Mouse (Mus musculus): ENCODE measurements around the gene Gga2. TPM values are rescaled to one million over a fixed set of nuclear protein-coding genes. Genes with fewer than 3 reads are reported as not detected.

The Gga2 gene
- total RNA-seq (2018; cell fraction: chromatin; rRNA removed), result 100 to 1,000 TPM in 1 of 26 experiments, 10 to 100 TPM in 25; 15.3 to 101 (median 33.9) TPM
- 10 to 100 TPM; 24.5 to 54.4 (median 34.4) TPM for total RNA-seq (2018; cell fraction: cytosol; rRNA removed)
- total RNA-seq (2018; cell fraction: nucleus; rRNA removed), result 10 to 100 TPM; 18.7 to 72.0 (median 32.4) TPM
- polyA plus RNA-seq (2018), result 23.4 to 40.7 TPM (median 33.5 TPM) in 3 replicates

DNA sequence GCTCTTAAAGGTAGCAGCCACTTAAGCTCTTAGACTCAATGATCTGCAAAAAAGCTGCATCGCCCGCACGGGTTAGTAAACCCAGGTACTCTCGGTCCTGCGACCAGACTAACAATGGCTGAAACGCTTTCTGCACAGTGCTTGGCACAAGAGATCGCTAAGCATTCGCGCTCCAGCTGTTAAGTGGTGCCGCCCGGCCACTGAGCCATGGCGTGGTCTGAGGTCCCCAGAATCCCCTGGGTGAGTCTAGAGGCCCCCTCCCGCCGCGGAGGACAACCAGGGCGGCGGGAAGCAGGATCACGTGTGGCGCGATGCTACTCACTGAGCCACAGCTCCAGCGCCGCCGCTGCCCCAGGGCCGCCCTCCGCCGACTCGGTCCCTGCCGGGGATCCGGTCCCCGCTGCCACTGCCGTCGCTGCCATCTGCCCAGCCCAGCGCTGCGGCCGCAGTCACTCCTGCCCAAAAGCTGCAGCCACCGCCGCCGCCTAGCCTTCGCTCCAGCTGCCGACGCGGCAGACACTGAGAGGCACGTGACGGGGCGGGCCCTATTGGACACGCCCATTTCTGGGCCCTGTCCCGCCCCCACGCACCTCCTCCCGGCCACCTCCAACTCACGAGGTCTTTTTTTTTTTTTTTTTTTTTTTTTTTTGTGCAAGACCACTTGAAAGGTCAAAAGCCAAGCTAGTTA lies at the start of gene Gga2:
TSS of gene Gga2 (minus strand) at position 556 of the 688 bp plus-strand sequence.
- no peaks in the 10 kb centered on the region for H3K36me3 ChIP-seq (ENCODE audit: inconsistent target)
- H3K79me2 ChIP-seq (ENCODE audit: inconsistent target), result peaks cover 49% of the 10 kb centered on the region
- under 1% methylated on average over 47 of the region's 50 CpGs for WGBS (ENCODE audit: missing documents)
- H3K27ac ChIP-seq, result peak within 1 kb of the TSS; percentile 40
- peak within 1 kb of the TSS; percentile 86 for H3K4me3 ChIP-seq (ENCODE audit: inconsistent target)

DNA sequence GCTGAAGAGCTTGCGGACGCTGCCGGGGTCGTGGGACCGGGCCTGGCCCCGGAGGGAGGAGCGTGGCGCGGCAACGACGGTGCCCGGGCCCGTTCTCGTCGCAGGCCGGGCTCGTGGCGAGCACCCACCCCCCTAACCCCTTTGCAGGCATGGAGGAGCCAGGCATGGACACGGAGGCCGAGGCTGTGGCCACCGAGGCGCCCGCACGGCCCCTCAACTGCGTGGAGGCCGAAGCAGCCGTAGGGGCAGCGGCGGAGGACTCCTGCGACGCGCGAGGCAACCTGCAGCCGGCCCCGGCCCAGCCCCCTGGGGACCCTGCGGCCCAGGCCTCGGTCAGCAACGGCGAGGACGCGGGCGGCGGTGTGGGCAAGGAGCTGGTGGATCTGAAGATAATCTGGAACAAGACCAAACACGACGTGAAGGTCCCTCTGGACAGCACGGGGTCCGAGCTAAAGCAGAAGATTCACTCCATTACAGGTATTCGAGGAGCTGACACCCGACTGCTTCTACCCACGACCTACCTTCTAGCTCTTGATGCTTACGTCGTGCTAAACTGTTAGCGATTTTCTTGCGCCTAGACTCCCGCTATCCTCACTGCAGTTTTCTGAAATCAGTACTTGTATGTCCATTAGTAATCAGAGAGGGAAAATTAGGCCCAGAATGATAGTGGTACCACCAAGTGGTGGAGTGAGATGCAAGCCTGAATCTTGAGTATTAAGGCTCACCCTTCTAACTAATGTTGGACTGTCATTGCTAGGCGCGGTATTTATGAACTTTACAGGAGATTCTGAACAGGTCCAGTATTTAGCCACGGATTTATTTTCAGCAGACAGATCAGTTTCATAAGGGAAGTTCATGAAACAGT lies 46.7 kb upstream of the Gga2 start:
- H3K36me3 ChIP-seq (ENCODE audit: inconsistent target), result peaks cover 11% of the 10 kb centered on the region
- WGBS (ENCODE audit: missing documents), result 1% methylated on average over 55 of the region's 58 CpGs
- H3K27ac ChIP-seq, result peak overlapping the region; percentile 31; the same call in 1 of the 2 replicates
- peaks cover 46% of the 10 kb centered on the region for H3K79me2 ChIP-seq (ENCODE audit: inconsistent target)
- H3K4me3 ChIP-seq (ENCODE audit: inconsistent target), result peak overlapping the region; percentile 60

DNA sequence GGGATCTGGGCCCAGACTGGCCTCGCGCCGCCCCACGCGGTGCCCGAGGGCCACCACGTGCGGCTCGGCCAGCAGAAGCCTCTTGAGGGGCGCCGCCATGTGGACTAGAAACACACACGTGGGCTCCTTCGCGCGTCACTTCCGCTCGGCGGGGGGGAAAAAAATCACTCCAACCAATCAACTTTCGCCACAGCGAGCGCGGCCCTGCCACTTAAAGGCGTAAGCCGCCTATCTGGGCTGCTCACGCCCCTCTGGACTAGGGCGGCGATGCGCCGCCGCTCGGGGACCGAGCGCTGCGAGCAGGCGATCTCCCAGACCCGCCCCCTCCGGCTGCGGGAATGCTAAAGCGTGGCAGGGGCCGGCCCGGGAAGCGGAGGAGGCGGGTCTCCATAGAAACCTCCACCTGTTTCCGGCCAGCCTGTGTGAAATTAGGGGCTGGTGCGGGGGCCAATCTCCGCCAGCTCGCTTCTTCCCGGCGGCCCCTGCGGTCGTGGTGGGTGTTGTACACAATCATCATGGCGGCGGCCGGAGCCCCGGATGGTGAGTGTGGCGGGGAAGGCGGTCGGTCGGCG lies 46.0 kb upstream of the Gga2 start, which contains the start of the genes Ubfd1 and Ears2:
TSS of gene Ubfd1 (plus strand) at position 231 of the 572 bp plus-strand sequence.
TSS of gene Ears2 (minus strand) at position 319 of the 572 bp plus-strand sequence.
- Histone ChIP-seq H3K79me2 (ENCODE audit: inconsistent target) (peaks cover 40% of the 10 kb centered on the region), H3K27ac (peak within 1 kb of the TSS; percentile 57), H3K4me3 (ENCODE audit: inconsistent target) (peak within 1 kb of the TSS; percentile 60), H3K36me3 (ENCODE audit: inconsistent target) (peaks cover 4% of the 10 kb centered on the region)
- WGBS (ENCODE audit: missing documents), result 1% methylated on average over 60 of the region's 60 CpGs

DNA sequence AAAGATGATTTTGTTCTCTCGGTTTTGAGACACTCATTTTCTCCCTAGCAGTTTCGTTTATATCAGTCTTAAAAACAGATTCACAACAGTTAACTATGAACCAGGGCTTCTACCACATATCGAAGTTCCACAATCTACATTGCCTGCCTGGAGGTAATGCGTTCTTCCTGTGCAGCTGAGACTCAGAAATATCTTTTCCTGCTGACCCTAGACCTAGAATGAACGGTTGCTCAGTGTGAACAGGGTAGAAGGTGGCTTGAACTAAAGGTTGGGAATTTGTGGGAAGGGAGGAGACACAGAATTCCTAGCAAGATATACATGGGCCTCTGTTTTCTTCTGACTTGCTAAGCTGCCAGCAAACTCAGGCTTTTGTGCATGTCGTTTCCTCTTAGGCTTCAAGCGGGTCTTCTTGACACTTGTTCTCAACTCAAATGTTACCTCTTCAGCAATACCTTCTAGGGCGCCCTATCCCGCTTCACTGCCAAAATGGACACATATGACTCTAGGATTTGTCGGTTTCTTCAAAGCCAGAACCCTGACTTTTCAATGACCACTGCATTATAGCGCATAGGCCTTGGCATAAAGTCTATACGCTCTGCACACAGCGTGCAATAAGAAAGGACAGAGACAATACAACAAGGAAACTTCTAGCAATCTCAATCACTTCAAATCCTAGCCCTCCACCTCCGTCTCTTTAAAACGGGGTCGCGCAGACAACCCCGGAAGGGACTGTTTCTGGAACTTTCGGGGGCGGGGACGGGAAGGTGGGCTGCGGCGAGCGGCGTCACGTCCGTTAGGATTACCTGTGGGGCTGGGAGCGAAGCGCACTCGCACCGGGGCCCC lies 45.3 kb upstream of the Gga2 start:
- Histone ChIP-seq H3K79me2 (ENCODE audit: inconsistent target) (peaks cover 35% of the 10 kb centered on the region), H3K27ac (peak overlapping the region; percentile 57), H3K4me3 (ENCODE audit: inconsistent target) (peak overlapping the region; percentile 60), H3K36me3 (ENCODE audit: inconsistent target) (no peaks in the 10 kb centered on the region)
- 5% methylated on average over 31 of the region's 31 CpGs for WGBS (ENCODE audit: missing documents)

DNA sequence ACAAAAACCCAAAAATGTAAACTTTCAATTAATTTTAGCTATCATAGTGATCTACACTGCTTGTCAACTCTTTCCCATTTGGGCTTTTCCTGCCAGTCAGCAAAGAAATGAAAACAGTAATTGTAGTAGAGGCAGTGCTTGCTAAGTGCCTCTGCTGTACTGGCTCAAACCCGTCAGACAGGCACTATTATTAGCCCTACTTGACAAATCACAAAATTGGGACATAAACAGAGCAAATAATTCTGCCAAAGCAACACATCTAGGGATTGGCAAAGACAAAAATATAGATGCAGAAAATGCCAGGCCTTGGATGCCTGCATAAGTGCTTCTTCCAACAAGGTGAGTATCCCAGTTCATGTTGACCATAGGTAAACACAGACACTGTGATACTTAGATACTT lies 44.6 kb upstream of the Gga2 start:
- H3K79me2 ChIP-seq (ENCODE audit: inconsistent target), result peaks cover 30% of the 10 kb centered on the region
- no peak overlapping the region for H3K27ac ChIP-seq
- H3K36me3 ChIP-seq (ENCODE audit: inconsistent target), result no peaks in the 10 kb centered on the region
- 58% methylated on average over 1 of the region's 1 CpGs for WGBS (ENCODE audit: missing documents)
- peak overlapping the region; percentile 60; the same call in 1 of the 2 replicates for H3K4me3 ChIP-seq (ENCODE audit: inconsistent target)

DNA sequence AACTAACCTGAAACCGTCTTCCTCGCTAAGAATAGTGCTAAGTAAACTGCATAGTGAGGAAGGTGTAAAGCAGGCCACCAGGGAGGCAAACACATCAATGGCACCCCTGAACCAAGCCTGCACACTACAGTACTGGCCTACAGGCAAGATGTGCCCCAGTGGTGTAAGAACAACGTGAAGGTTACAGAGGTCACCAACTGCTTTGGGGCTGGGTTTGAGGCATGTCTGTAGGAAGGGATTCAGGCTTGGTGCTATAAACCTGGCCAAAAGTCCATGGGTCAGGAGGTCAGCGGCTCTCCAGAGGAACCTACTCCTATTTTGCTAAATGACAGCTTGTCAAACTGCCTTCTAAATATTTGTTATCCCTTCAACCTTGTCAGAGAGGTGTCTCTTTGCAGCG lies 35.6 kb upstream of the Gga2 start:
- WGBS (ENCODE audit: missing documents), result 93% methylated on average over 5 of the region's 5 CpGs

DNA sequence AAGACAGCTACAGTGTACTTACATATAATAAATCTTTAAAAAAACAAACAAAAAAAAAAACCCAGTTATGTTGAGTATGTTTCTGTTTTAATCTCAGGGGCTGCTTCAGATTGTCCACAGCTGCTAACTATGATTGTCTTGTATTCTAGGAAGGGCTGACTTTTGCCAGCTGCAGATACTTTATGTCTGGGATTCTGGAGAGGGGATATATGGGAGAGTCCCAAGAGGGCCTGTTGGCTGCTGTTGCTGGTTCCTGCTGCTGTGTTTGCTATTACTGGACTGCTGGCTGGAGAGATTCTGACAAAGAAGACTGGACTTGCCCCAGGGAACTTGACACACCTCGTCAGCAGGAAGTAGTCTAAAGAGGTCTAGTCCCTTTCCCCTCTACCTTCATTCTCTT lies 29.8 kb upstream of the Gga2 start:
- H3K79me2 ChIP-seq (ENCODE audit: inconsistent target), result no peaks in the 10 kb centered on the region
- WGBS (ENCODE audit: missing documents), result 92% methylated on average over 1 of the region's 1 CpGs
- no peak overlapping the region for H3K4me3 ChIP-seq (ENCODE audit: inconsistent target)
- no peak overlapping the region for H3K27ac ChIP-seq
- H3K36me3 ChIP-seq (ENCODE audit: inconsistent target), result no peaks in the 10 kb centered on the region

More for the DNA sequence above, 35.6 kb upstream of the Gga2 start:
- no peak overlapping the region for H3K27ac ChIP-seq
- H3K36me3 ChIP-seq (ENCODE audit: inconsistent target), result no peaks in the 10 kb centered on the region
- no peaks in the 10 kb centered on the region for H3K79me2 ChIP-seq (ENCODE audit: inconsistent target)
- no peak overlapping the region for H3K4me3 ChIP-seq (ENCODE audit: inconsistent target)

DNA sequence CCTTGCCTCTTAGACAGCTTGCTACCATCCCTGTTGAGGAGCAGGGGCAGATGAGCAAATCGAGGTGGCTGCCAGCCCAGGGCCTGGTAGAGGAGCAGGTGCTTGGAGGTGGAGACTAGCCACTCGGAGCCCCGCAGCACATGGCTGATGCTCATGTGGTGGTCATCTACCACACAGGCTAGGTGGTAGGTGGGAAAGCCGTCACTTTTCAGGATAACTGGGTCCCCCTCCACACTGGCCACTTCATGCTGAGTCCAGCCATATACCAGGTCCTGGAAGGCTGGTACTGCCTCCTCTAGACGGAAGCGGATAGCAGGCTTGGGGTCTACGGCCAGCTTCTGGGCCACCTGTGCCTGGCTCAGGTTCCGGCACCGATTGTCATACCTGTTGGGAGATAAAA lies 27.2 kb upstream of the Gga2 start:
- 100% methylated on average over 9 of the region's 9 CpGs for WGBS (ENCODE audit: missing documents)
- Histone ChIP-seq H3K36me3 (ENCODE audit: inconsistent target) (no peaks in the 10 kb centered on the region), H3K79me2 (ENCODE audit: inconsistent target) (no peaks in the 10 kb centered on the region), H3K4me3 (ENCODE audit: inconsistent target) (no peak overlapping the region), H3K27ac (no peak overlapping the region)

DNA sequence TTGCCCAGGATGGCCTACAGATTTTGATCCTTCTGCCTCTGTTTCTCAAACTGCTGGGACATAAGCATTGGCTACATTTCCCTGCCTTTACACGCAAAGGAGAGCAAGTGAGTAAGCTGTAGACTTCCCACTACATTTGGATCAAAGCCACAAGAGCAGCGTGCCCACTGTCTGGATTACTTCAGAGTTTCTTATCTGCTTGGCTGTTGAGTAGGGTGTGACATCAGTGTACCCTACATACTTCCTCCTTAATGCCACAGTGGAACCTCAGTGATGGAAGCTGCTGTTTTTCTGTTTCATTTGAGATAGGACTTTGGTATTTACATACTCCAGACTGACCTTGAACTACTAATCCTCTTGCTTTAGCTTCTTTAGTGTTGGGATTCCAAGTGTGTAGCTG lies 25.8 kb upstream of the Gga2 start:
- H3K27ac ChIP-seq, result no peak overlapping the region

DNA sequence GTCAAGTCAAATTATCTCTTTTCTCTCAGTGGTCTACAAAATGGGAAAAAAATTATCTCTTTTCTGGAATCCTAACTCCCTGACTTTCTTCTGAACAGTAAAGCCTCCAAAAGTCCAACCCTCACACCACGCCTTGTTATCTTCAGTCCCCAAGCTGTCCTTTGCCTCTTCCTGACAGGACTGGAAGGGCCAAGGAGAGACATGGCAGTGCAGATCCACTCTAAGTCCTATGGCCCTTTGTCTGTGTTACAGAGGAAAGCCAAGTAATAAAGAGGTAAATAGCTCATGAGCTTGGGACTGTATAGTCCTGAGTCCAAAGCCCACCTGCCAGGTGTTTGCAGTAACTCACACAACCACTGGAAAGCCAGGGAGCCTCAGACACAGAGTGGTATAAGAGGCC lies 24.7 kb upstream of the Gga2 start:
- Histone ChIP-seq H3K79me2 (ENCODE audit: inconsistent target) (no peaks in the 10 kb centered on the region), H3K4me3 (ENCODE audit: inconsistent target) (no peak overlapping the region), H3K27ac (no peak overlapping the region), H3K36me3 (ENCODE audit: inconsistent target) (no peaks in the 10 kb centered on the region)
- 100% methylated on average over 1 of the region's 1 CpGs for WGBS (ENCODE audit: missing documents)

More for the DNA sequence above, 25.8 kb upstream of the Gga2 start:
- H3K36me3 ChIP-seq (ENCODE audit: inconsistent target), result no peaks in the 10 kb centered on the region
- H3K4me3 ChIP-seq (ENCODE audit: inconsistent target), result no peak overlapping the region
- H3K79me2 ChIP-seq (ENCODE audit: inconsistent target), result no peaks in the 10 kb centered on the region
- 17% methylated on average over 2 of the region's 2 CpGs for whole genome bisulfite sequencing (ENCODE audit: missing documents)

DNA sequence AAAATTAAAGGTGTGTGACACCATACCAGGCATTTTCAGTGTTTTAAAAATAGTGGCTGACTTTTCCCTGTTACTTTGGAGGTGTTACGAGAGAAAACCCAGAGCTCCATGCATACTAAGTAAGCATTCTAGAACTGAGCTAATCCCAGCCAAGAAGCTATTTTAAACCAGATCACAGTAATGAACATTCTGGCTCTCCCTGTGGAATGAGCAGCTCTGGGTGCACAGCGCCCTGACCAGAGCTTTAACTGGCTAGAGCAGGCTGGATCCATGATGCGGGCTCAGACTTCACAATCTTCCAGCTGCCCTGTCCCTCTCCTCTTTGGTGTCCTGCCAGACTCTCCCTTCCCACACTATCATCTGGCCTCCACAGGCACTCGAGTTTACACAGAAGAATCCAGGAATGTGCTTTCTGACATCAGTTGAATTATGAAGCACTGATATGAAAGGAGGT lies 24.2 kb upstream of the Gga2 start:
- Histone ChIP-seq H3K4me3 (ENCODE audit: inconsistent target) (no peak overlapping the region), H3K27ac (no peak overlapping the region), H3K36me3 (ENCODE audit: inconsistent target) (no peaks in the 10 kb centered on the region), H3K79me2 (ENCODE audit: inconsistent target) (no peaks in the 10 kb centered on the region)
- WGBS (ENCODE audit: missing documents), result 93% methylated on average over 4 of the region's 4 CpGs

DNA sequence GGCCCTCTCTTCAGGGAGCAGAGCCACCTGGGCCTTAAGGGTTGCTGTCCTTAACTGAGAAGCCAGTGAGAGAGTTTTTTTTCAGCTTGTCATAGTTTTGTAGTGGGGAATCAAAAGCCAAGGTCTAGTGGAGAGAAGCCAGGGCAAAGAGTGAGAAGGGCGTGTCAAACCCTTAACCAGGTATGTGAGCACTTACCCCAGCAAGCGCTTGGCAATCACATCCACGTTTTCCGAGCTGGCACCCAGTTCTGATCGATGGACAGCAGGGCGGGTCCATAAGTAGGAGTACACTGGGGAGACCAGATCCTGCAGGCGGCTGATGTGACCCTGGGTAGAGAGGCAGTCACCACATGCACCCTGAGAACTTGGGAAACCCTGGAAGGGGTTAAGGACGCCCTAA lies 23.1 kb upstream of the Gga2 start:
- Histone ChIP-seq H3K27ac (no peak overlapping the region), H3K36me3 (ENCODE audit: inconsistent target) (no peaks in the 10 kb centered on the region), H3K4me3 (ENCODE audit: inconsistent target) (no peak overlapping the region), H3K79me2 (ENCODE audit: inconsistent target) (no peaks in the 10 kb centered on the region)
- WGBS (ENCODE audit: missing documents), result 95% methylated on average over 8 of the region's 8 CpGs

DNA sequence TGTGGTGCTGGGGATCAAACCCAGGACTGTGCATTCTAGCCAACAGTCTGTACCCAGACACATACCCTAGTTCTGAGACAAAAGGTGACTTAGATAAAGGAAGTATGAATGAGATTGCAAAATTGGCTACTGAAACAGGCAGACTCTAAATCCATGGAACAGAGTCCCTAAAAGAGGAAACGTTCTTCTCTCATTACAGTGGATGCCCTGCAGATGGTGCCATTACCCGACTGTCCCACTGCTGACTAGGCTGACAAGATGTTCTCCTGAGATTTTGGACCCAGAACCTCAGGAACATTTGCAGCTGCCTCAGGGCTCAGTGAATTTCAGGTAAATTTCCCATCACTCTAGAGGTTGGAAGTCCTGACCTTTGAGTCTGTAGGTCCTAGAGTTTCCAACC lies 13.3 kb upstream of the Gga2 start:
- no peaks in the 10 kb centered on the region for H3K79me2 ChIP-seq (ENCODE audit: inconsistent target)
- no peak overlapping the region for H3K27ac ChIP-seq
- H3K4me3 ChIP-seq (ENCODE audit: inconsistent target), result no peak overlapping the region
- no peaks in the 10 kb centered on the region for H3K36me3 ChIP-seq (ENCODE audit: inconsistent target)
- 0% methylated on average over 2 of the region's 2 CpGs for WGBS (ENCODE audit: missing documents)

DNA sequence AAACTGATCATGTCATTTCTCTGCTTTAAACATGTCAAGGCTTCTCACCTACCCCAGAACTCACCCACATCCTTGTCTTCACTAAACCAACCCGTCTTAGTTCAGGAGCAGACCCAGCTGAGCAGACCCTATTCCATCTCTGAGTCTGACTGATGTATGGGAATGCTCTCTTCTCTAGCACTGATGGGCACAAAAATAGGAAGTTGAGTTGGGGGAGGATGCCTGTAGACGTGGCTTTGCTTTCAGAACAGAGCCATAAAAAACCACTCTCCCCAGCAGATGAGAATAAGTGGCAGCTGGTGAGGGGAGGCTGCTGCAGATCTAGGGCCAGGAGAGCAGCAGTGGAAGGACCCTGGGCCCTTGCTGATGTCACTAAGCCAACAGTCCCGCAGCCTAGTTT lies 12.3 kb upstream of the Gga2 start:
- WGBS (ENCODE audit: missing documents), result 46% methylated on average over 3 of the region's 3 CpGs
- Histone ChIP-seq H3K79me2 (ENCODE audit: inconsistent target) (no peaks in the 10 kb centered on the region), H3K36me3 (ENCODE audit: inconsistent target) (no peaks in the 10 kb centered on the region), H3K27ac (no peak overlapping the region), H3K4me3 (ENCODE audit: inconsistent target) (no peak overlapping the region)

Measured in macrophage (primary cell).